Mouse (Mus musculus) layer of hippocampus, postnatal 36 days (tissue): ENCODE data around the gene Rorb. TPM values are rescaled to one million over a fixed set of nuclear protein-coding genes. Genes with fewer than 3 reads are reported as not detected.

Experiments used
- DNase-seq, 2 experiments: peaks; one replicate each; pipeline ENCODE4 v3.0.0; 2022
- total RNA-seq, 2 experiments: library from RNA; stranded (reverse); gene quantifications; 2 replicates each; pipeline ENCODE4 v1.2.3; 2021

Rorb gene
- total RNA-seq, 2 experiments from 2014 or later, result 18.7 to 20.8 TPM

GRCm38 (mm10) chr19:18888491-18889116, 222.4 kb downstream of the Rorb start:
- peak in 1 of 2 experiments; percentile 23 for DNase-seq

GRCm38 (mm10) chr19:18887646-18888407, 223.2 kb downstream of the Rorb start:
- DNase-seq, result no peak

DNA sequence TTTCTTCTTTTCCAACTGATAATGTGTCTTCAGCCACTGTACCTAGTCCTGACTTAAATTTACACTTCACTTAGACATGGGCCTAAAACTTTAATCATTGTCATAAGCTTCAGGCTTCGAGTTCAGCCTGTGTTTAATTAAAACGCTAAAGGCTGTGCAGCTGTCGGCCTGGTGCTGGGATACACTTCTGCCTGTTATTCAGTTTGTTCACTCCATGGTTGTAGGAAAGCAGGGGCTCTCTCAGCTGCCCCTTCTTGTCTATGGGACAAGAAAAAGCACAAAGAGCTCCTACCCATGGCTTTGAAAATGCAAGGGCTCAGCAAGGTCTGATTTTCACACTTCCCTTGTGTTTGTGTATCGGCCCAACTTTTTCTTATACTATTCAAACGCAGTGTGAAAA, 229.8 kb downstream of the Rorb start:
- DNase-seq, result no peak
